Mouse (Mus musculus) left cerebral cortex, postnatal 4 days (tissue): ENCODE data around the gene Gm5591. TPM values are rescaled to one million over a fixed set of nuclear protein-coding genes. Genes with fewer than 3 reads are reported as not detected.
"Not testable (repeated sequence)": the region's sequence is repeated elsewhere in the genome, so short reads cannot be mapped to it uniquely, and the experiment has no call there.

Source experiments
- DNase-seq: peaks from one replicate; pipeline ENCODE4 v3.0.0-alpha.2; 2022
- intact Hi-C: fragments of 180-260 bp; cut with DNase I; formaldehyde crosslinking; loops from one replicate; pipeline ENCODE4 v1.15.1; 2025
- total RNA-seq, 2 experiments: library from RNA; stranded (reverse); gene quantifications; 2 replicates each; pipeline ENCODE4 v1.2.3; 2021

Gene Gm5591
- total RNA-seq: not detected

- DNase-seq, intact Hi-C loops: not testable (repeated sequence)
Measured at GRCm38 (mm10) chr7:38528093-38528492, at the start of gene Gm5591. Gene Gm5591 (minus strand): TSS chr7:38528193.

GRCm38 (mm10) chr7:38488468-38488867 lies 39.5 kb downstream of the Gm5591 start:
- intact Hi-C loops, DNase-seq: not testable (repeated sequence)
